Mouse (Mus musculus) ES-Bruce4 (cell line): Measurements from ENCODE around the gene Pcx.
A peak's percentile ranks its signal among the peaks of the same experiment; 100 is the strongest.

Source experiments
- CTCF ChIP-seq: IDR thresholded peaks from one replicate; pipeline ENCODE4 v1.8.1; 2011; ENCODE audit warnings: low read depth, low read length
- EP300 ChIP-seq: IDR thresholded peaks from 2 replicates; pipeline ENCODE4 v1.6.1; 2011; ENCODE audit warnings: low read depth, low read length; ENCODE audit not compliant: insufficient read depth
- POLR2A ChIP-seq: IDR thresholded peaks from one replicate; pipeline ENCODE4 v1.8.1; 2011; ENCODE audit warnings: low read length; ENCODE audit not compliant: insufficient read depth

- TF ChIP-seq CTCF (peak; percentile 9), POLR2A (no peak), EP300 (no peak)
Measured at GRCm38 (mm10) chr19:4635986-4636385, 125.7 kb downstream of the Pcx start.
